Mouse (Mus musculus) neural tube, embryonic 15.5 days (tissue): ENCODE measurements around the gene Dusp23. TPM values are rescaled to one million over a fixed set of nuclear protein-coding genes. Genes with fewer than 3 reads are reported as not detected.

Experiments used
- ATAC-seq: fragments of 200-750 bp; cut with Nextera tagmentation; 2 replicates; pipeline ENCODE4 v1.8.0; 2017; ENCODE audit warnings: mild to moderate bottlenecking, moderate TSS enrichment, moderate library complexity; ENCODE audit not compliant: low FRiP score
- H3K27ac ChIP-seq: fragments of 300-500 bp; sonication (generic); replicated peaks from 2 replicates; pipeline ENCODE4 v1.5.1; 2015; ENCODE audit warnings: mild to moderate bottlenecking, inconsistent platforms
- H3K27me3 ChIP-seq: fragments of 300-500 bp; sonication (generic); replicated peaks from 2 replicates; pipeline ENCODE4 v1.6.1; 2015; ENCODE audit warnings: inconsistent platforms
- H3K36me3 ChIP-seq: fragments of 300-500 bp; sonication (generic); 2 replicates; pipeline ENCODE4 v1.6.1; 2015; ENCODE audit warnings: inconsistent platforms
- H3K4me1 ChIP-seq: fragments of 300-500 bp; sonication (generic); 2 replicates; pipeline ENCODE4 v1.6.1; 2015; ENCODE audit warnings: inconsistent platforms
- H3K4me2 ChIP-seq: fragments of 300-500 bp; sonication (generic); 2 replicates; pipeline ENCODE4 v1.6.1; 2015; ENCODE audit warnings: inconsistent platforms, mild to moderate bottlenecking, moderate library complexity
- H3K4me3 ChIP-seq: fragments of 300-500 bp; sonication (generic); replicated peaks from 2 replicates; pipeline ENCODE4 v1.5.1; 2015; ENCODE audit warnings: mild to moderate bottlenecking, inconsistent platforms
- H3K9ac ChIP-seq: fragments of 300-500 bp; sonication (generic); replicated peaks from 2 replicates; pipeline ENCODE4 v1.6.1; 2015; ENCODE audit warnings: mild to moderate bottlenecking, inconsistent platforms
- H3K9me3 ChIP-seq: fragments of 300-500 bp; sonication (generic); replicated peaks from 2 replicates; pipeline ENCODE4 v1.6.1; 2016; ENCODE audit warnings: inconsistent platforms
- WGBS: fragments of 180-500 bp; shearing (Covaris S2); methylation state at CpG from one replicate; pipeline ENCODE4 v1.1.7; 2015; ENCODE audit warnings: mixed read lengths; 5-methylcytosine and 5-hydroxymethylcytosine counted together
- polyA plus RNA-seq: library from polyadenylated mRNA; unstranded; fragments of >200 nt; fragmentation: Nextera tagmentation; extraction: Ambion mirVana; gene quantifications from 2 replicates; pipeline ENCODE4 v1.2.1, GENCODE M21; 2015

Dusp23 gene
- polyA plus RNA-seq, 1 experiment from 2014 or later, result 15.5 TPM

- 87% methylated on average over 9 of the region's 9 CpGs for WGBS
- H3K4me2 ChIP-seq, result no peak overlapping the region
- H3K4me3 ChIP-seq, result no peak overlapping the region
- H3K27me3 ChIP-seq, result no peaks in the 10 kb centered on the region
- no peaks in the 10 kb centered on the region for H3K4me1 ChIP-seq
- H3K27ac ChIP-seq, result no peak overlapping the region
- no peaks in the 10 kb centered on the region for H3K36me3 ChIP-seq
- H3K9me3 ChIP-seq, result no peaks in the 10 kb centered on the region
- ATAC-seq, result no peak
- H3K9ac ChIP-seq, result no peak overlapping the region
Measured at GRCm38 (mm10) chr1:172649396-172649795, 16.6 kb upstream of the Dusp23 start.

- Histone ChIP-seq H3K4me1 (no peaks in the 10 kb centered on the region), H3K27me3 (no peaks in the 10 kb centered on the region), H3K4me3 (no peak overlapping the region), H3K4me2 (no peak overlapping the region), H3K36me3 (no peaks in the 10 kb centered on the region), H3K9me3 (no peaks in the 10 kb centered on the region), H3K9ac (no peak overlapping the region), H3K27ac (no peak overlapping the region)
- 67% methylated on average over 4 of the region's 4 CpGs for WGBS
- no peak for ATAC-seq
Measured at GRCm38 (mm10) chr1:172647236-172647635, 14.5 kb upstream of the Dusp23 start.

GRCm38 (mm10) chr1:172638781-172639180, 6.0 kb upstream of the Dusp23 start:
- 63% methylated on average over 2 of the region's 2 CpGs for WGBS
- Histone ChIP-seq H3K4me1 (peaks cover 7% of the 10 kb centered on the region; the same call in 1 of the 2 replicates), H3K9me3 (no peaks in the 10 kb centered on the region), H3K27ac (no peak overlapping the region), H3K4me3 (no peak overlapping the region), H3K4me2 (no peak overlapping the region), H3K36me3 (no peaks in the 10 kb centered on the region), H3K27me3 (no peaks in the 10 kb centered on the region), H3K9ac (no peak overlapping the region)
- no peak for ATAC-seq

GRCm38 (mm10) chr1:172637801-172638200, 5.0 kb upstream of the Dusp23 start:
- WGBS, result 54% methylated on average over 4 of the region's 4 CpGs
- no peak overlapping the region for H3K27ac ChIP-seq
- no peak overlapping the region for H3K4me2 ChIP-seq
- no peak for ATAC-seq
- no peaks in the 10 kb centered on the region for H3K27me3 ChIP-seq
- H3K9me3 ChIP-seq, result no peaks in the 10 kb centered on the region
- no peak overlapping the region for H3K9ac ChIP-seq
- H3K4me3 ChIP-seq, result no peak overlapping the region
- H3K36me3 ChIP-seq, result no peaks in the 10 kb centered on the region
- H3K4me1 ChIP-seq, result peaks cover 7% of the 10 kb centered on the region; the same call in 1 of the 2 replicates

DNA sequence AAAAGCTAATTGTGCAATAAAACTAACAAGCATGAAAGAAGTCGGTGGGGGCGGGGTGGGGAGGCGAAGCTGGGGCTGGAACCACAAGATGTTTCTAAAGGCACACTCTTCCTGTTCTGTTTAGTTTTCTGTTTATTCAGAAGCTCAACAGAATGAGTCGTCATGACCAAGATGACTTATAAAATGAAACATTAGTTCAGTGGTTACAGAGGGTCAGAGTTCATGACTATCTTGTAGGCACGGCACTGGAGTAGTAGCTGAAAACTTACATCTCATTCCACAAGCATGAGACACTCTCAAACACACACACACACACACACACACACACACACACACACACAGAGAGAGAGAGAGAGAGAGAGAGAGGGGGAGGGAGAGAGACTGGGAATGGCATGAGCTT, 3.5 kb upstream of the Dusp23 start:
- H3K27ac ChIP-seq, result no peak overlapping the region
- no peaks in the 10 kb centered on the region for H3K9me3 ChIP-seq
- no peaks in the 10 kb centered on the region for H3K36me3 ChIP-seq
- no peak overlapping the region for H3K9ac ChIP-seq
- 89% methylated on average over 5 of the region's 5 CpGs for WGBS
- no peaks in the 10 kb centered on the region for H3K27me3 ChIP-seq
- H3K4me3 ChIP-seq, result no peak overlapping the region
- H3K4me1 ChIP-seq, result peaks cover 15% of the 10 kb centered on the region
- H3K4me2 ChIP-seq, result no peak overlapping the region
- ATAC-seq, result no peak

DNA sequence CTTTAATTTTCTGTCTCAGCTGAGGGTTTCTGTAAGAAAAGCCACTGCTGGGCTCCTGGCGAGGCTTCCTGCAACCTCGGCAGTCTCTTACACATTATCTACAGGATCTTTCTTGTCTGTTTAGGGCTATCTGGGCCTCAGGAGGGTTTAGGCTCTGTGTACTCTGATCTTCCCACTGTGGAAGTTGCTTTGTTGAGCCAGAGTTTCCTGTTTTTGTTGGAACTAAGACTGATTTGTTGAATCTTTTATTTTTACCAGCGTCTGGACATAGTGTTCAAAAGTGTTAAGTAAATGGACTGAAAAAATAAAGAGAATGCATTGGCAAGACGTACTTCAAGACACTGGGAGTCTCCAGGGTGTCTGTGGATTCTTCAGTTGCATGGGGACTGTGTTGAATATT, 2.5 kb upstream of the Dusp23 start:
- no peak for ATAC-seq
- WGBS, result 49% methylated on average over 4 of the region's 4 CpGs
- H3K27me3 ChIP-seq, result no peaks in the 10 kb centered on the region
- H3K4me3 ChIP-seq, result no peak overlapping the region
- H3K9me3 ChIP-seq, result no peaks in the 10 kb centered on the region
- H3K9ac ChIP-seq, result no peak overlapping the region
- H3K36me3 ChIP-seq, result no peaks in the 10 kb centered on the region
- no peak overlapping the region for H3K4me2 ChIP-seq
- H3K27ac ChIP-seq, result peak overlapping the region; percentile 37
- peaks cover 15% of the 10 kb centered on the region for H3K4me1 ChIP-seq

DNA sequence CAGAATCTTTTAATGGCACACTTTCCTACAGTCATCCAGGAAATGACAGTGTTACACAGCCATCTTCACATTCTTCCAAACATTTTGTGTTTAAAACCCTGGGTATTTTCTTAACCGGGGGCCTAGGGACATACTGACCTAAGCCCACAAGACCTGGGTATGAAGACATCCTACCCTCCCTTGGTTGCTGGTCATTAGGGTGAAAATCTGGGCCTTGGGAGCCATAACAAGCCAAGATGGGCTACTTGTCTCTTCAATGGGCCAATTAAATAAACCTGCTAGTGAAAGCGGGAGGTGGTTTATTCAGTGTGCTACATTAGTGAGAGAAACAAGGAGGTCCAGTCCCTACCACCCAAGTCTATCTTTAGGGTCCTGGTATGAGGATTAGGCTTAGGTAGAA, 1.4 kb upstream of the Dusp23 start:
- no peak for ATAC-seq
- Histone ChIP-seq H3K4me2 (no peak overlapping the region), H3K9me3 (no peaks in the 10 kb centered on the region), H3K9ac (no peak overlapping the region), H3K27me3 (no peaks in the 10 kb centered on the region), H3K27ac (no peak overlapping the region), H3K4me1 (peaks cover 17% of the 10 kb centered on the region), H3K36me3 (no peaks in the 10 kb centered on the region), H3K4me3 (no peak overlapping the region)
- 90% methylated on average over 2 of the region's 2 CpGs for WGBS

DNA sequence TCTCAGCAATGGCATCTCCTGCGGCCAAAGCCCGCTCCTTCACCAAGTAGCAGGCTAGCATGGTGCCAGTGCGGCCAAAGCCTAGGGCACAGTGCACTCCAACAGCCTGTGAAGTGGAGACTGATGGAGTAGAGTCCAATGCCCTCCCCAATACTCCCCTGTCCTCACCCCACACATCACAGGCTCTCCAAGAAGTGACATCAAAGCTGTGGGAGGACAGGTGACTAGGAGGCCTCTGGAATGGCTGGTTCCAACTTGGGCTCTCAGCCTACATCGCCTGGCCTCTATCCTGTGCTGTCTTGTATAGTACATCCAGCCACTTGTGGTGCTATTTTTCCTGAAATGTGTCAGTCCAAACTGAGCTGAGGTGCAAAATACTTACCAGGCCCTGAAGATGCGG, 1.0 kb downstream of the Dusp23 start:
- peak overlapping the region; percentile 85; the same call in 1 of the 2 replicates for H3K4me2 ChIP-seq
- no peak for ATAC-seq

DNA sequence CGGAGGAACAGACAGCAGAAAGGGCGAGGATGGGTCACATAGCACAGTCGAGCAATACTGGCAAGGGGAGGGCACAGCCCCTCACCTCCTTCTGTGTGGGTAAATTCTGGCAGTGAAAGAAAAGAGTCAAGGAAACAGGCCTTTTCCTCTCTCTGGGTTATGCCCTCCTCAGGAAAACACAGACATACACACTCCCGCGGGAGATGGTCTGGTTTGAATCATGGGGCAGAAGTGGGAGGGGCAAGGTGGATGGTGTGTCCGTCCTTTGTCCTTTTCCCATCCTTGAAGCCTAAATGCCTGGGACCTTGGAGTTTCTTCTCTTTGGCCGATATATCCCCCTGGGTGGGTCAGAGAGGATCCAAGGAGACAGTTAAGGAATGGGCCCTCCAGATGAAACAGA, 2.9 kb downstream of the Dusp23 start:
- Histone ChIP-seq H3K4me2 (no peak overlapping the region), H3K27me3 (no peaks in the 10 kb centered on the region), H3K27ac (no peak overlapping the region), H3K36me3 (no peaks in the 10 kb centered on the region), H3K9ac (no peak overlapping the region), H3K4me1 (peaks cover 13% of the 10 kb centered on the region), H3K9me3 (no peaks in the 10 kb centered on the region), H3K4me3 (no peak overlapping the region)
- 78% methylated on average over 7 of the region's 7 CpGs for WGBS
- no peak for ATAC-seq

More for the DNA sequence above, 1.0 kb downstream of the Dusp23 start:
- Histone ChIP-seq H3K4me3 (no peak overlapping the region), H3K9me3 (no peaks in the 10 kb centered on the region), H3K36me3 (no peaks in the 10 kb centered on the region), H3K27me3 (no peaks in the 10 kb centered on the region), H3K4me1 (peaks cover 17% of the 10 kb centered on the region), H3K9ac (no peak overlapping the region), H3K27ac (no peak overlapping the region)
- WGBS, result 86% methylated on average over 5 of the region's 5 CpGs

DNA sequence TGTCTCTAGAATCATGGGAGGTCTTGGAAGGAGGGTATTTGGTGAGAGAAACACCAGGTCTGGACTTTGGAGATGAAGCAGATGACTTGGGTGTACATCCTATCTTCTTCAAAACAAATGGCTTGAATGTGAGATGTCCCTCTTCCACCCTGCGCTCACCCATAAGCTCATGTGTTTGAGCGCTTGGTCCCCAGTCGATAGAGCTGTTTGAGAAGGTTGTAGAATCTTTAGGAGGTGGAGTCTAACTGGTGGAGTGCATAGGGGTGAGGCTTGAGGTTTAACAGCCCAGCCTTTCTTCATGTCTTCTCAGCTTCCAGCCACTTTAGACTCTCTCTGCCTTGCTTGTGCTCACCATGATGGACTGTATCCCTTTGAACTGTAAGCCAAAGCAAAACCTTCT, 6.5 kb downstream of the Dusp23 start:
- H3K4me3 ChIP-seq, result no peak overlapping the region
- H3K27me3 ChIP-seq, result no peaks in the 10 kb centered on the region
- no peaks in the 10 kb centered on the region for H3K36me3 ChIP-seq
- H3K27ac ChIP-seq, result no peak overlapping the region
- no peak overlapping the region for H3K9ac ChIP-seq
- ATAC-seq, result no peak
- no peaks in the 10 kb centered on the region for H3K9me3 ChIP-seq
- H3K4me1 ChIP-seq, result 0 out of 2 replicates have a peak, but pooled peaks cover 2% of the 10 kb centered on the region
- 96% methylated on average over 3 of the region's 3 CpGs for WGBS
- no peak overlapping the region for H3K4me2 ChIP-seq

DNA sequence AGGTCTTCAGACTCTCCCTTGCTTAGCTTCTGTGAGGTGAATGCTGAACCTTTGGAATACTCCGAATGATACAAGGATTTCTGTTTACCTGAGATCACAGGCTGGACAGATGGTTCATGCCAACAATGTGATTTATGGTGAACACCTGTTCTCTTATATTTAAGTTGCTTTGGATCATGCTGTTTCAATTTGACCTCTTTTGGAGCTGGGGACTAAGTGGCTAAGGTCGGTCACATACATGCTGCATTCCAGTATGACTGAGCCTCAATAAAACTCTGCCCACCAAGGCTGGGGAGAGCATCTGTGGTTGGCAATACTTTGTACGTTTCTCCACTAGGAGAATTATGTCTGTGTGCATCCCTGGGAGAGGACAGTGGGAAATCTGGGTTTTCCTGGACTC, 8.7 kb downstream of the Dusp23 start:
- WGBS, result 75% methylated on average over 3 of the region's 3 CpGs

DNA sequence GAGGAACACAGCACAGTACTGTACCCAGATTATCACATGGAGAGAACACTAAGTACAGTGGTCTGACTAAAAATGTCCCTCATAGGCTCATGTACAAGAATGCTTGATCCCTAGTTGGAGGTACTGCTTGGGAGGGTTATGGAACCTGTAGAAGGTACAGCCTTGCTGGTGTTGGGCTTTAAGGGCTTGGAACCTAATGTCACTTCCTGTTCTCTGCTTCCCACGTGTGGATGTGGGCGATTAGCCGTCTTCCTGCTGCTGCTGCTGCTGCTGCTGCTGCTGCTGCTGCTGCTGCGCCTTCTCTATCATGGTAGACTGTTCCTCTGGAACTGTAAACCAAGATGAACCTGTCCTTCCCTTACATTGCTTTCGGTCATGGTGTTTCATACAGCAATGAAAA, 9.2 kb downstream of the Dusp23 start:
- no peak overlapping the region for H3K4me3 ChIP-seq
- H3K36me3 ChIP-seq, result no peaks in the 10 kb centered on the region
- H3K9me3 ChIP-seq, result no peaks in the 10 kb centered on the region
- no peak overlapping the region for H3K4me2 ChIP-seq
- no peak overlapping the region for H3K9ac ChIP-seq
- no peak overlapping the region for H3K27ac ChIP-seq
- H3K27me3 ChIP-seq, result no peaks in the 10 kb centered on the region; the same call in 1 of the 2 replicates
- 83% methylated on average over 5 of the region's 5 CpGs for WGBS
- H3K4me1 ChIP-seq, result no peaks in the 10 kb centered on the region
- no peak for ATAC-seq

More for the DNA sequence above, 8.7 kb downstream of the Dusp23 start:
- Histone ChIP-seq H3K4me2 (no peak overlapping the region), H3K9ac (no peak overlapping the region), H3K4me3 (no peak overlapping the region), H3K9me3 (no peaks in the 10 kb centered on the region), H3K4me1 (no peaks in the 10 kb centered on the region), H3K36me3 (no peaks in the 10 kb centered on the region), H3K27ac (no peak overlapping the region), H3K27me3 (no peaks in the 10 kb centered on the region; the same call in 1 of the 2 replicates)
- no peak for ATAC-seq

- no peaks in the 10 kb centered on the region; the same call in 1 of the 2 replicates for H3K27me3 ChIP-seq
- H3K4me3 ChIP-seq, result no peak overlapping the region
- no peak for ATAC-seq
- H3K4me2 ChIP-seq, result no peak overlapping the region
- whole genome bisulfite sequencing, result 20% methylated on average over 7 of the region's 7 CpGs
- peaks cover 25% of the 10 kb centered on the region for H3K4me1 ChIP-seq
- H3K9me3 ChIP-seq, result no peaks in the 10 kb centered on the region
- no peaks in the 10 kb centered on the region for H3K36me3 ChIP-seq
- no peak overlapping the region for H3K9ac ChIP-seq
- no peak overlapping the region for H3K27ac ChIP-seq
Measured at GRCm38 (mm10) chr1:172619235-172619634, 13.5 kb downstream of the Dusp23 start.
